Mouse (Mus musculus): ENCODE measurements around the gene Tvp23b. TPM values are rescaled to one million over a fixed set of nuclear protein-coding genes. Genes with fewer than 3 reads are reported as not detected.

The Tvp23b gene
- polyA plus RNA-seq (2017; shearing (Covaris generic)): 10 to 100 TPM; 57.5 to 81.6 (median 63.6) TPM

DNA sequence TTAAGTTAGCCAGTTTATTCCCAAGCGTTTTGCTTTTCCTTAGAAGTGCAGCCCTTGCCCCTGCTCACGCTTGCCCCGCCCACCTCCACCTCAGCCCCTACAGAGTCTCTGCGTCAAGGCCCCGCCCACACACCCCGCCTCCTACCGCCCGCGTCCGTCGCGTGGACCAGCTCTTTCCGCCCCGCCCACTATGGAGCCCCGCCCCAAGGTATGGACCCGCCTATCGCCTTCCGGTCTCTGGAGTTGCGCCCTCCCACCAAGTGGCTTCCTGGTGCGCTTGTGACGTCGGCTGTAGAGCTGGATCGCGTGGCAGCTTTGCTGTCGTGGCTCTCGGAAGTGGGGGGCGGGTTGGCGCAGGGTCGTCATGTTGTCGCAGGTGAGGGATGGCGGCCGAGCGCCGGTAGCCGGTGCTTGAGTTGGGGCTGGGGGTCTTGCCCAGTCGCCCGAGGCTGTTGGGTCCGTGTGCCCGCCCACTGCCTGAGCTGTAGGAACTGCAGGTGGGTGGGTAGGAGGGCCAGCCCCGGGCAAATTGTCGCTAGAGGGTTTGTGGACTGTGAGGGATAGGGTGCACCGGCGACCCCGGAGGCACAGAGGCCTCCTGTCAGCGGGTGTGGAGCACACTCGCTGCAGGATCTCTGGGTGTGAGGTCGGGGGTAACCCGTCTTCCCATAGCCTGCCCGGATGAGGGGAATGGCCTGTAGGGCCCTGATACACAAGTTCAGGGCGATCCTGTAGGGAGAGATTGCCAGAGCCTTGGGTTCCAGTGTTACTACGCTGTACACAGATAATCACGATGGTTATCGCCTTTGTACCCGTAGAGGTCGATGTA, at the start of gene Tvp23b:
Tvp23b (plus strand) TSS at position 236 of the 829 bp plus-strand sequence.
- peak; percentile 94 for ATAC-seq

GRCm38 (mm10) chr11:62830387-62830786, 48.9 kb upstream of the Tvp23b start:
- ATAC-seq: no peak

GRCm38 (mm10) chr11:62831906-62832305, 47.3 kb upstream of the Tvp23b start:
- ATAC-seq: no peak

DNA sequence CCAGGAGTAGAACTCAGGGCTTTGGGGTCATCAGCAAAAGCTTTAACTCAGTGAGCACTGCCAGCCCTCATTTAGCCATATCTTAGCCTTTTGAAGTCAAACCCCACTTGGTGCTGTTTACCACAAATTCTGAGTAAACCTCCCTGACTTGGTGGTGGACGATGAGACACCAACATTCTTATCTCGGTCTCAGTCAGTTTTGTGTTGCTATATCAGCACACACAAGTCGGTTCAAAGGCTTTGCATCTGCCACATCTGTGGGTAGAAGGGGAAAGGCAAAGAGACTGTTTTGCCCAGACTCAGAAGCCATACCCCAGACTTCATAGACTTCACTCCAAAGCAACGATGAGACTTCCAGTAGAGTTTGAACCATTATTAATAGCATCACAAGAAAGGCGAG, 34.7 kb upstream of the Tvp23b start:
- no peak for ATAC-seq

DNA sequence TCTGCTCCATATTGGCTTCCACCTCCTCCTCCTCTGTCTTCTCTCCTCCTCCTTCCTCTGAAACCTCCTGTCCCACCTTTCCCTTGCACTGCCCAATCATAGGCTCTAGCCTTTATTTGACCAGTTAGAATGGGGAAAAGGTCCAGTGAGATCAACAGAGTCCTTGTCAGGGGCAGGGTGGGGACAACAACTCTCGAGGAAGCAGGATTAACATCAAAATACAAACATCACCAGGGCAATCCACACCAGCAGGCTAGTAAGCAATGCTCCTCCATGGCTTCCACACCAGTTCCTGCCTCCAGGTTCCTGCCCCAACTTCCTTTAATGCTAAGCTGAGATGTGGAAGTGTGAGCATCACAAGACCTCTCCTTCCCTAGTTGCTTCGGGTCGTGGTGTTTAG, 33.5 kb upstream of the Tvp23b start:
- no peak for ATAC-seq

GRCm38 (mm10) chr11:62846961-62847654, 32.1 kb upstream of the Tvp23b start, which contains the start of gene Fbxw10:
Fbxw10 (plus strand) TSS chr11:62847069.
- ATAC-seq: peak; percentile 76

- no peak for ATAC-seq
Measured at GRCm38 (mm10) chr11:62847655-62848191, 31.5 kb upstream of the Tvp23b start.

- no peak for ATAC-seq
Measured at GRCm38 (mm10) chr11:62848301-62848700, 31.0 kb upstream of the Tvp23b start.

DNA sequence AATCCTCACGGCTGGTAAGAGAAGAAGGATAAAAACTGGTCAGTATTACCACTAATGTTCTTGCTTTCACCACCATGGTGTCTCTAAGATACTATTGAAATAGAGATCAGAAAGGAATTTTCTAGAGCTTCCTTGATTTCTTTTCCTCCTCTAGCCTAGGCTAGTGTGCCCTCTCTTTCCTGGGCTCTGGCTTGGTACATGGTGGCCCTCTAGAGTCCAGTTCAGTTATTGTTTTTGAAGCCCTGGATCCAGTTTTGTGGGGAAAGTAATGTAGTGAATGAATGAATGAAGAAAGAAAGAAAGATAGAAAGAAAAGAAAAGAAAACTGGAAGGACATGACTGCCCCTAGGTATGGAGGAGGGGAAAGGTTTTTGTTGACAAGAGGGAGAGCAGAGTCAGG, 28.1 kb upstream of the Tvp23b start:
- ATAC-seq: no peak

DNA sequence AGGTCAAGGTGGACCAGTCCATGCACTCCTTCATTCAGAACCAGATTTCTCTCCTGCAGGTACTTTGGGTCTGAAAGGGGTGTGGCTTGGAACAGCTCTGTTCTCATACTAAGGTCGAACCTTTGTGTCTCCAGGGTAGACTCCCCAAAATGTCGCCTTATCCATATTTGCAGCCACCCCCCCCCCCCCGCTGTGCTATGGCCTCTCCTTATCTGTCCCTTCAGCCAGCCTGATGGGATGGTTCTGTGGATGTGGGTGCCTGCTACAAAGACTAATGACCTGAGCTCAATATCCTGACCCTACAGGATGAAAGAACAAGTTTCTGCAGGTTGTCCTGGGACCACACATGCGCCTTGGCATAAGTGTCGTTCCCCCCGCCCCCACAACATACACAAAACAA, 25.9 kb upstream of the Tvp23b start:
- no peak for ATAC-seq

DNA sequence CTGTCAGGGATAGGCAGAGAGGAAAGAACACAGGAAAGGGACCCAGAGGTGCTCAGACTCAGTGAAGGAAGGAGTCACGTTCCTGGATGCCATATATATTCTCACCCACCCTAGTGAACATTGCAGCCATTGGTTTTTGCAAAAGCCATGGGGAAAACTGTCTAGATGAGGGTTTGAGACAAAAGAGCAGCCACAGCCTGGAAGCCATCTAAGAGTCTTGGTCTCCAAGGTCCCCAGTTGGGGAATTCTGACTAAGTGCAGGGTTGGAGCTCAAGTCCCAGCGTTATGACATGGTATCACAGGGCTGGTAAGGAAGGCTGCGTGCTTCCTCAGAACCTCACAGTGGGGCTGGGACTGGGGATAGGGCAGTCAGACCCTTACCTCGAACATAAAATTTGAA, 13.7 kb upstream of the Tvp23b start:
- no peak for ATAC-seq

GRCm38 (mm10) chr11:62866685-62867084, 12.6 kb upstream of the Tvp23b start:
- ATAC-seq: no peak

DNA sequence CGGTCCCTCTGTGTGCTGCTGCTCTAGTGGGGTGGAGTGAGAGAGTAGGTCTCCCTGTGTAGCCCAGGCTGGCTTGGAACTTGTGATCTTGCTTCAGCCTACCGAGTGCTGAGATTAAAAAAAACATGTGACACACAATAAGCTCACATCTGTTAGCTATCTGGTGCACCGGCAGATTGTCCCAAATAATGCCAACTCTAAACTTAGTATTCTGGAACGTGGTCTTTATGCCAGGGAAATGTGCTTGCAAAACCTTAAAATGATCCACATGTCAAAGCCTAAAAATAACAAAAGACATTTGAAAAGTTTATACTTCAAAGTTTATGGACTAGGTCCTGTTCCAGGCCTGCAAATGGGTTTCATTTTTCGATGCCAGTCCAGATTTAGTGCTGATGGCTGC, 10.1 kb upstream of the Tvp23b start:
- no peak for ATAC-seq

DNA sequence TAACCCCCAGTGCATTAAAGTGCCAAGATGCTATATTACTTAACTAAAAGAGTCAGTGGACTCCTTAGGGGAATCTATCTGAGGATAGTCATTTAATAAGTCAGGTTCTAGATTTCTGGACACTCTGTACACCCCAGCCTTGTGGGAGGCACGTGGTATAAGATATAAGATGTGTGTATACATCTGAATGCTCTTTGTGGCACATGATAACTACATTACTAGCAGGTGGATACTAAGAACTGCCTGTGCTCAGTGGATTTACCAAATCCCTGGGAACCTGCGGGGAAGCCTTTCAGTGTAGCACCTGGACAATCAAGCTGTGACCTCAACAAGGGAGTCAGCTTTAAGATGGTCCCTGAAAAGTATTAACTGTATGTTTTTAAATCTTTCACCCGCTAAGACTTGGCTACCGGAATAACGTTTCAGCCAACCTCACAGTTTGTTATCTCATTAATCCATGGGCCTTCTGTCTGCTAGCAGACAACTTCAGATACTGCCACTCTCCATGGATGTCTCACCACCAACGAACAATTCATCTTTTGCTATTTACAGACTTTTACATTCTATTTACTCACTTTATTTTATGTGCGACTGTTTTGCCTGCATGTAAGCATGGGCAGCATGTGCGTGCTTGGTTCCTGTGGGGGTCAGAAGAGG, 9.4 kb upstream of the Tvp23b start:
- no peak for ATAC-seq

GRCm38 (mm10) chr11:62873479-62873878, 5.8 kb upstream of the Tvp23b start:
- ATAC-seq: no peak

DNA sequence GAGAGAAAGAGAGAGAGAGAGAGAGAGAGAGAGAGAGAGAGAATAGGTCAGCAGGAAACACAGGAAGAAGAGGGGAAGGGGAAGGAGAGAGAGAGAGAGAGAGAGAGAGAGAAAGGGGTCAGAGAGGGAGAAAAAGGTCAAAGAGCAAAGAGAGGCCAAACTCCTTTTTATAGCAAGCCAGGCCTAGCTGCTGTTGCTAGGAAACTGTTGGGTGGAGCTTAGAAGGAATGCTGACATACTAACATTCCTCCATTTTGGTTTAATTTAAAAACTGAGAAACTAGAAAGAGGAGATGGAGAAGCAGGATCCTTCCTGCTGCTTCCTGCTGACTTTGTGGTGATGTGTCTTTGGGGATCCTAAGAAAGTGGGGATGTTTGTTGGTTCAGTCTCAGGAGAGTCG, 3.6 kb upstream of the Tvp23b start:
- no peak for ATAC-seq

GRCm38 (mm10) chr11:62876445-62876844, 2.8 kb upstream of the Tvp23b start:
- peak; percentile 20 for ATAC-seq

DNA sequence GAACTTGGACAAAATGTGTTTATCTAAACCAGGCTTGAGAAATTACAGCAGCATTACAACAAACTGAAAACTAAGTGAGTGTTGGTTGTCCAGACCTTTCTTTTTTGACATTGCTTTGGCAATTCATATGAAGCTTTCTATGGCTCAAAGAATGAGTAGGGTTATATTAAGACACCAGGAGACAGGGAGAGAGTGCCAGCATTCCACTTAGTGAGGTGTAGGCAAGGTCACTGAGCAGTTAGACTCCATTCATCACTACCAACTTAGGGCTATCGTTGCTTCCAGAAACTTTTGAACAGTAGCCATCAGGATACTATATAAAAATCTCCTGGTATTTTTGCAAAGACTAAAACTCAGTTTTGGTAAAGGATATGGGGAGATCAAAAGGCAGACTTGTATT, 1.9 kb upstream of the Tvp23b start:
- ATAC-seq: no peak

- ATAC-seq: no peak
Measured at GRCm38 (mm10) chr11:62878728-62879127, 527 bp upstream of the Tvp23b start.

DNA sequence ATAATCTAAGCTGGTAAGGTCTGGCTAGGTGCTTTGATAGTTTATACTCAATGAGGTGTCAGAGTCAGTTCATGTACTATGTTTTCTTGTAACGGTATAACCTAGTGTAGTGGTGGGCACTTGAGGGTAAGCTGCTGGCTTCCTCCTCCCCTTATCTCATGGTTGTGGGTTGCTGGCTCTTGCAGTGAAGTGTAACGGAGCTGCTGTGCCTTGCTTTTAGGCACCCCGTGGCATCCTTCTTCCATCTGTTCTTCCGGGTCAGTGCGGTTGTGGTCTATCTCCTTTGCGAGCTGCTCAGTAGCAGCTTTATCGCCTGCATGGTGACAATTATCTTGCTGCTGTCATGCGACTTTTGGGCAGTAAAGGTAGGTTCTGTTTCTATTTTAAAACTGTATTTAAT, 4.2 kb downstream of the Tvp23b start:
- no peak for ATAC-seq

DNA sequence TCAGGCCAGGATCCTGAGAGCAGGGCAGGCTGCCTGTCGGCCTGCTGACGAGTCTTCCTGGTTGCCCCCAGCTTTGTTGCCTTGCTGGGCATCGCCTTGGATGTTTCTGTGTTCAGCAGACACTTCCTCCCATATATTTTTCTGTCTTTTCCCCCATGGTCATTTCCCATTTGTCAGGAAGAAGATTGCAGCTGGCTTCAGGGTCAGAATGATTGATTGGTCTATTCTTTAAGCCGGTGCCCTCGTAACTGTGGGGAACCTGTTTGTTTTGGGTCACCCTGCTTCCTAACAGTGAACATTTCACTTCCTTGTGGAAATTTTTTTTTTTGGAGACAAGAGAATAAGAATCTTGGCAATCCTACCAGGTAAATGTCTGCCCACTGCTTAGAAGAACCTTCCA, 6.1 kb downstream of the Tvp23b start:
- no peak for ATAC-seq

GRCm38 (mm10) chr11:62890796-62891195, 11.5 kb downstream of the Tvp23b start:
- ATAC-seq: no peak

GRCm38 (mm10) chr11:62891763-62892162, 12.5 kb downstream of the Tvp23b start:
- no peak for ATAC-seq

Data from inflammation-experienced regulatory T-cells, adult 6 months (primary cell).